Mouse (Mus musculus): ENCODE measurements around the gene Prrg4.

DNA sequence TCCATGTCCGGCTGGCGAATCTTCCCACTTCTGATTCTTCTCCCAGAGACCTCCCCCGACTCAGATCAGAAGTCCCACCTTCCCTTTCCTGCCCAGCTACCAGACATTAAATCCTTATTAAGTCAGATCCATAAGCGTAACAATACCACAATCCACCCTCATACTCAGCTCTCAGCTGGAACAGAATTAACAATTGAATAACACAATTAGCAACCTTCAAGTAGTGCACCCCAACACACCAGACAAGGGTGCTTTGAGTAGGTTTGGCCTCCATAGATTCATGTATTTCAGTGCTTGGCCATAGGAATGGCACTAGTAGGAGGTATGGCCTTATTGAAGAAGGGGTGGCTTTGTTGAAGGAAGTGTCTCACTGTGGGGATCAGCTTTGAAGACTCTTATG is 23.5 kb downstream of the Prrg4 start:
- no peak for TF ChIP-seq CTCF (conservative IDR thresholded peaks at IDR 0.05; ENCODE audit: insufficient read depth, insufficient read length, low read depth, low read length)
- no peak for TF ChIP-seq POLR2A (IDR thresholded peaks at IDR 0.05; ENCODE audit: low read depth, low read length)

Measured in kidney, adult 2 months (tissue).